Mouse (Mus musculus) megakaryocyte, embryonic 14.5 days (primary cell): ENCODE results near the gene Mtmr6.

Experiments used
- FLI1 ChIP-seq: IDR thresholded peaks from 2 replicates; pipeline ENCODE4 v1.6.1; 2012; ENCODE audit warnings: low read length, inconsistent platforms, mixed read lengths
- GATA1 ChIP-seq: IDR thresholded peaks from 3 replicates; pipeline ENCODE4 v1.6.1; 2012; ENCODE audit warnings: mixed read lengths, low read length, inconsistent platforms, borderline replicate concordance

DNA sequence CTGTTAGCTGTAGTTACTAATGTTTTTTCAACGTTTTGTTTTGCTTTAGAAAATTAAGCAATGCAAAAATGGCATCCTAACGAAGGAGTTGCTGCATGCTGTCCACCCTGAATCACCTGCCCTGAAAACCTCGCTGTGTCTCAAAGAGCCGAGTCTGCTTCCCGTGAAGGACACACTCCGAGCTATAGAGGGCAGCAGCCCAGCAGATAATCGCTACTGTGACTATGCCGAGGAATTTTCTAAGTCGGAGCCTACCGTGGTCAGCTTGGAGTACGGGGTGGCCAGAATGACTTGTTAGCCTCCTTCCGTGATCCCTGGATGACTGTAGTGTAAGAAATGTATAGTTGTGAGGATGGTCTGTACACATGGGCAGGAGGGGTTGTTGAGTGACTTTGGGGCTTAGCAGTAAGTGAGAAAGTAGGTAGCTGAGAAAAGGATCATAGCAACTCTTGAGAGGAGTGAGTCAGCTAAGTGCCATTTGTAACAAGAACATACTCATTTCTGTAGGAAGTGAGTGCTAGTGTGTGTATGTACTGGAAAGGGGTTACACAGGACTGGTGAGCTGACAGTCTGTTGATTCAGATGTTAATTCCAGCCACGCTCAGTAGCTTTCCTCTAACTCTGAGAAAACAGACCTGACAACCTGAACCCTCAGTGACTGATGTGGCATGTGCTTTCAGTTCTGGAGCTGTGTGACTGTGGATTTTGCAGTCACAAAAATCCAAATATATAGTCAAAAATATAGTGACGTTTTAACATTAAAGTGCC is 35.4 kb downstream of the Mtmr6 start:
- TF ChIP-seq GATA1: no peak
- no peak for TF ChIP-seq FLI1
